Mouse (Mus musculus): ENCODE data around the gene Tnfrsf9. TPM values are rescaled to one million over a fixed set of nuclear protein-coding genes. Genes with fewer than 3 reads are reported as not detected.

Tnfrsf9 gene
- polyA plus RNA-seq, 1 experiment from 2014 or later, result 1.3 TPM

Other genes starting within 250 kb of the Tnfrsf9 start
- 32.1 and 32.8 TPM in 2 replicates for gene Errfi1, start 60.6 kb upstream of the Tnfrsf9 start, polyA plus RNA-seq (2015; fragmentation: Nextera tagmentation; extraction: Ambion mirVana)
- 374 TPM in 2 replicates for gene Park7, start 125 bp upstream of the Tnfrsf9 start, polyA plus RNA-seq (2015; fragmentation: Nextera tagmentation; extraction: Ambion mirVana)
- gene Uts2, start 82.5 kb downstream of the Tnfrsf9 start, polyA plus RNA-seq (2015; fragmentation: Nextera tagmentation; extraction: Ambion mirVana), result not detected in 2 replicates
- 5.4 and 6.8 TPM in 2 replicates for gene Per3, start 130.1 kb downstream of the Tnfrsf9 start, polyA plus RNA-seq (2015; fragmentation: Nextera tagmentation; extraction: Ambion mirVana)
- gene Vamp3, start 143.4 kb downstream of the Tnfrsf9 start, polyA plus RNA-seq (2015; fragmentation: Nextera tagmentation; extraction: Ambion mirVana), result 121 and 123 TPM in 2 replicates
- gene Gm13090, start 175.0 kb downstream of the Tnfrsf9 start, polyA plus RNA-seq (2015; fragmentation: Nextera tagmentation; extraction: Ambion mirVana), result not detected in 2 replicates

Data from embryonic facial prominence, embryonic 15.5 days (tissue).